Mouse (Mus musculus) cerebellum, adult 2 months (tissue): ENCODE results near the gene Rinl.

Experiments used
- CTCF ChIP-seq: fragments of 200-500 bp; IDR thresholded peaks from 2 replicates; pipeline ENCODE4 v1.5.1; 2011; ENCODE audit warnings: low read depth, mild to moderate bottlenecking, control low read depth, low read length, moderate library complexity, borderline replicate concordance; ENCODE audit not compliant: insufficient read depth
- POLR2A ChIP-seq: fragments of 200-500 bp; IDR thresholded peaks from 2 replicates; pipeline ENCODE4 v1.6.1; 2011; ENCODE audit warnings: low read length, control low read depth, borderline replicate concordance; ENCODE audit not compliant: insufficient read depth

DNA sequence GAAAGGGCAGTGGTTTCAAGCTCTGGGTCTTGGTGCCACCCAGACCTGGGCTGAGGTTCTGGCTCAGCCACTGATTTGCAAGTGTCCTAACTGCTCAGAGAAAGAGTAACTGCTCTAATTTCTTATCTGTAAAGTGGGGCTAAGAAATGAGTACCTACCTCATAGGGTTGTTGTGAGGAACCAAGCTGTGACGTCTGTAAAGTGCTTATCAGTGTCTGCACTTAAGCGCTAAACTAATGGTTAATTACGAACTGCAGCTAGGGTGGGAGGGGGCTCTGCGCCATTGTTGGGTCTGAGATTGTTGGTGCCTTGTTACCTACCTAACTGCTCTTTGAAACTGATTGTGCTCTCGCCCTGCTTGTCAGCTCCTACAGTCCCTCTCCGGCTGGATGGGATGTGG is 28.8 kb downstream of the Rinl start:
- TF ChIP-seq CTCF (no peak), POLR2A (no peak)
